Mouse (Mus musculus) C2C12 (cell line): ENCODE measurements at regions not wholly inside any gene's neighbourhood (a gene's known extent, or its start where the extent isn't known, plus 50 kb on each side); places are given as distances from the start of the nearest gene placed in this dataset.

Experiments
- CEBPB ChIP-seq: IDR thresholded peaks from one replicate; pipeline ENCODE4 v1.6.1; 2011; ENCODE audit warnings: low read depth, mild to moderate bottlenecking, control low read depth, moderate library complexity
- CTCF ChIP-seq: IDR thresholded peaks from one replicate; pipeline ENCODE4 v1.5.1; 2011; ENCODE audit not compliant: control insufficient read depth, insufficient read depth, insufficient read length
- MAX ChIP-seq: IDR thresholded peaks from one replicate; pipeline ENCODE4 v1.6.1; 2011; ENCODE audit warnings: mild to moderate bottlenecking, control low read depth
- MYOD1 ChIP-seq: IDR thresholded peaks from one replicate; pipeline ENCODE4 v1.6.1; 2011; ENCODE audit warnings: low read depth; ENCODE audit not compliant: control insufficient read depth, insufficient read length
- USF1 ChIP-seq: IDR thresholded peaks from one replicate; pipeline ENCODE4 v1.6.1; 2011; ENCODE audit warnings: low read depth, mild to moderate bottlenecking, control low read depth, moderate library complexity

DNA sequence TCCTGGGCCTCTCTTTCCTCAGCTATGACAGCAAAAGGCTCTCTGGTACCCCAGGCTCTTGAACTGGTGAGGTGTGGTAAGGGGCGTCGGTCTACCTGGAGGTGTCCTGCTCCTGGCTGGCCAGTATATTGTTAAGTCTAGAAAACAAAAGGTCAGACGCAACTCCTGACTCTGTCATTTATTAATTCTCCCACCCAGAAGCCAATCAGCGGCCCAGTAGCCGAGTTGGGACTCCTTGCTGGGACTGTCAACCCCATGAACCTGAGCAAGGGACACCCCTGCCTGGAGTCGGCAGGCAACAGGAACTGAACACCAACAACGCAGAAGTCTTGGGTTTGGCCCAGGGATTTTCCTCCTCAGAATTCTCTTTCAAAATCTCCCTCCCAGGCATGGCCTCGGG lies 71.1 kb upstream of the Tle3 start:
- no peak for TF ChIP-seq USF1
- no peak for TF ChIP-seq CTCF
- TF ChIP-seq CEBPB = no peak
- no peak for TF ChIP-seq MYOD1
- no peak for TF ChIP-seq MAX
